Mouse (Mus musculus) urinary bladder, postnatal 14 days (tissue): ENCODE results near the gene H2-M10.3.
"Not testable (repeated sequence)": the region's sequence is repeated elsewhere in the genome, so short reads cannot be mapped to it uniquely, and the experiment has no call there.

ENCODE experiments used
- DNase-seq: peaks from one replicate; pipeline ENCODE4 v3.0.0; 2021; ENCODE audit warnings: low spot score

H2-M10.3 gene

DNA sequence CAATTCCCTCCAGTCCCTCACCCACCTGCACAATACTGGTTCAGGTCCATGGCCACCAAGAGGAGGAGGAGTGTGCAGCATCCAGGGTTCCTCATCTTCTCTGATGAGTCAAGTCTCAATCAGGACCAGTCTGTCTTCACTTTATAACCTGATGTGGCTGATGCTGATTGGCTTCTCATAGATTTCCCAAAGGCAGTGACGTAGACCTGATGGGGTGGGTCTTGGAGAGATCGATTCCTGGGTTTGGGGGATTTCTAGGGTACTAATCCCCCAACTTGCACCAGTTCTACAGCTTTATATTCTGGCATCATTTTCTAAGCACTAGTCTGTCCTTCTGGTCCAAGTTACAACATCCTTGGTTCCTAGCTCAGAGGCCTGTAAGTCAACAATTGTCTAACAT lies at the start of gene H2-M10.3:
TSS of gene H2-M10.3 (minus strand) at position 101 of the 400 bp plus-strand sequence.
- DNase-seq: not testable (repeated sequence)

GRCm38 (mm10) chr17:36417416-36417815 lies 49.2 kb upstream of the H2-M10.3 start:
- DNase-seq: no peak

- no peak for DNase-seq
Observed at GRCm38 (mm10) chr17:36415407-36415806, 47.2 kb upstream of the H2-M10.3 start.

GRCm38 (mm10) chr17:36414361-36414760 lies 46.1 kb upstream of the H2-M10.3 start:
- no peak for DNase-seq

DNA sequence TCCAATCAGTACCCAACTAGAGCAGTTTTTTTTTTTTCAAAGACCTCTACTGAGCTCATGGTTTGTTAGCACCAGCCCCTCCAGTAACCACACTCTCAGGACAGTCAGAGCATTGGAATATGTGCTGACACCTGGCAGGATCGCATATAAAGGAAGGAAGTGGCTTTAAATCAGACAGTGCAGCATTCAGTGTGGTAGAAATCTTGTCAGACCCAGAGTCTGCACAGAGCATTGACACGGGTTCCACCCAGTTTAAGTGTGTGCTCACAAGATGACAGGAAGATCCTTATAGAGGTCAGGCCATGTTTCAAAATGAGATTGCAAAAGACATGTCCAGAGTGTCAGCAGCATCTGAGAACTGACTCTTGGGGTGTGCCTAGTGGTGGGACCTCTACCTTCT lies 21.7 kb upstream of the H2-M10.3 start:
- DNase-seq: no peak

GRCm38 (mm10) chr17:36362404-36362803 lies 5.8 kb downstream of the H2-M10.3 start:
- not testable (repeated sequence) for DNase-seq

- peak; percentile 35 for DNase-seq
Observed at GRCm38 (mm10) chr17:36357512-36357911, 10.7 kb downstream of the H2-M10.3 start.

DNA sequence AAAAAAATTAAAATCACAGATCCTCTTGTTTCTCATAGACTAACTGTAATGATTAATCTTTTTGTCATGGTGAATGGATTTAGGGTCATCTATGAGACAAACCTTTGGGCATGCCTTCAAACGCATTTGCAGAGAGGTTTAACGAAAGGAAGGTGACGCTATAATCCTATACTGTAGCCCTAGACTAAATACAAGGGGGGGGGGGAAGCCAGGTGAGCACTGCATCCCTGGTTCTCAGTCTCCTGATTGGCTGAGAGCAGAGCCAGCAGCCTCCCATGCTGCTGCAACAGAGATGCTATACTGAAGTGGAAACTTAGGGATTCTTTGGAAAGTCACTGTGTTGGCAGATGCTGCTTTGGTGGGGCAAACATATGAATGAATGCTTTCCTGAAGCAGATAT lies 12.5 kb downstream of the H2-M10.3 start:
- no peak for DNase-seq

GRCm38 (mm10) chr17:36355343-36355742 lies 12.9 kb downstream of the H2-M10.3 start:
- peak; percentile 50 for DNase-seq

DNA sequence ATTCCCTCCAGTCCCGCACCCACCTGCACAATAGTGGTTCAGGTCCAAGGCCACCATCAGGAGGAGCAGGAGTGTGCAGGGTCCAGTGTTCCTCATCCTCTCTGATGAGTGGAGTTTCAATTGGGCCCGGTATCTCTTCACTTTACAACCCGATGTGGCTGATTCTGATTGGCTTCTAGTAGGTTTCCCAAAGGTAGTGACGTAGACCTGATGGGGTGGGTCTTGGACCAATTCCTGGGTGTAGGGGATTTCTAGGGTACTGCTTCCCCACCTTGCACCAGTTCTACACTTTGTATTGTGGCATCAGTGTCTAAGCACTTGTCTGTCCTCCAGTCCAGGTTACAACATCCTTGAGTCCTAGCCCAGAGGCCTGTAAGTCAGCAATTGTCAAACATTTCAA lies 42.2 kb downstream of the H2-M10.3 start, which contains the start of gene H2-M10.1:
TSS of gene H2-M10.1 (minus strand) at position 101 of the 400 bp plus-strand sequence.
- no peak for DNase-seq

DNA sequence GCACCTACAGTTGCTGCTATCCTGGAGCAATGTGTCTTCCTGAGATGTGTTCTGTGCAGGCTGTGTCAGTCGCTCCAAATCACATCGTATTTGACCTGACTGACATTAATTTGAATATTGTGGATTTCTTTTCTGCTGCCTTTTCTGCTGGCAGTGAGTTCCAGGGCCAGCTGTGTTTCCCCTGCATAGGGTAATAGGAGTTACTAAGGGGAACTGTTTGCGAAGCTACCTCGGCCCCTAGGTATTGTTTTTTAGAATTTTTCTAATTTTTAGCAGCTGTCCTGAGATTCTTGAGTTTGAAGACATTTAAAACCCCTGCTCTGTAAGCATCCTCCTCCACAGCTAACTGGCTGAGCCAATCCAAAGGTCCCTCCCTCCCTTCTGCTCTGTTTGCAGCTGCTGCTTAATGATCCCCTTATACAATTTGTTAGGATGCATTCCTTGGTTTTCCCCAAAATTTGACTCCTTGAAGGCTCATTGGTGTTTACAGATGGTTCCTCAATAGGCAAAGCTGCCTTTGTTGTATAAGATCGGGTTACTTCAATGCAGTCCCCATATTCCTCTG lies 52.4 kb downstream of the H2-M10.3 start:
- no peak for DNase-seq

- peak; percentile 35 for DNase-seq
Observed at GRCm38 (mm10) chr17:36315041-36315688, 53.1 kb downstream of the H2-M10.3 start.
